Mouse (Mus musculus) myocyte (in vitro differentiated cells): Measurements from ENCODE around the gene Nr1d1. TPM values are rescaled to one million over a fixed set of nuclear protein-coding genes. Genes with fewer than 3 reads are reported as not detected.

Source experiments
- H3K27me3 ChIP-seq: one replicate; pipeline ENCODE4 v1.6.1; 2011; ENCODE audit not compliant: control insufficient read depth, insufficient read depth, insufficient read length
- H3K36me3 ChIP-seq: one replicate; pipeline ENCODE4 v1.6.1; 2011; ENCODE audit not compliant: control insufficient read depth, insufficient read depth
- H3K4me2 ChIP-seq: one replicate; pipeline ENCODE4 v1.6.1; 2011; ENCODE audit warnings: low read depth, control low read depth
- H3K4me3 ChIP-seq: one replicate; pipeline ENCODE4 v1.5.1; 2011; ENCODE audit warnings: mild to moderate bottlenecking, control low read depth, moderate library complexity
- H3K79me2 ChIP-seq: one replicate; pipeline ENCODE4 v1.6.1; 2011; ENCODE audit not compliant: control insufficient read depth, insufficient read depth
- H3ac ChIP-seq: one replicate; pipeline ENCODE4 v1.6.1; 2011; ENCODE audit not compliant: control insufficient read depth, insufficient read length
- CEBPB ChIP-seq: IDR thresholded peaks from 2 replicates; pipeline ENCODE4 v1.6.1; 2011; ENCODE audit warnings: mild to moderate bottlenecking, moderate library complexity; ENCODE audit not compliant: poor library complexity, insufficient read depth, severe bottlenecking
- E2F4 ChIP-seq: IDR thresholded peaks from one replicate; pipeline ENCODE4 v1.6.1; 2011; ENCODE audit warnings: mild to moderate bottlenecking, control low read depth, moderate library complexity; ENCODE audit not compliant: insufficient read depth
- MAX ChIP-seq: IDR thresholded peaks from one replicate; pipeline ENCODE4 v1.6.1; 2011; ENCODE audit warnings: low read depth, mild to moderate bottlenecking, control low read depth
- MYOD1 ChIP-seq, 3 experiments: IDR thresholded peaks; one replicate each; pipeline ENCODE4 v1.6.1; 2011; ENCODE audit warnings: control low read depth in 2 of 3, low read depth in 2 of 3, mild to moderate bottlenecking in 2 of 3, moderate library complexity in 1 of 3; ENCODE audit not compliant: insufficient read length in 2 of 3, control insufficient read depth in 1 of 3
- MYOG ChIP-seq, 3 experiments: IDR thresholded peaks; one replicate each; pipeline ENCODE4 v1.6.1; 2011; ENCODE audit warnings: control low read depth in 2 of 3, low read depth in 2 of 3, mild to moderate bottlenecking in 2 of 3; ENCODE audit not compliant: insufficient read length in 2 of 3, control insufficient read depth in 1 of 3, insufficient read depth in 1 of 3
- POLR2A ChIP-seq: IDR thresholded peaks from one replicate; pipeline ENCODE4 v1.6.1; 2011; ENCODE audit warnings: low read depth, mild to moderate bottlenecking, control low read depth, moderate library complexity; ENCODE audit not compliant: insufficient read length
- POLR2AphosphoS2 ChIP-seq: IDR thresholded peaks from one replicate; pipeline ENCODE4 v1.6.1; 2011; ENCODE audit warnings: low read depth, control low read depth; ENCODE audit not compliant: insufficient read length
- REST ChIP-seq: IDR thresholded peaks from one replicate; pipeline ENCODE4 v1.6.1; 2011; ENCODE audit warnings: mild to moderate bottlenecking, control low read depth, moderate library complexity; ENCODE audit not compliant: insufficient read depth, insufficient read length
- SRF ChIP-seq: IDR thresholded peaks from one replicate; pipeline ENCODE4 v1.6.1; 2011; ENCODE audit warnings: low read depth; ENCODE audit not compliant: control insufficient read depth, insufficient read length
- TCF12 ChIP-seq: IDR thresholded peaks from one replicate; pipeline ENCODE4 v1.6.1; 2011; ENCODE audit warnings: mild to moderate bottlenecking, control low read depth; ENCODE audit not compliant: poor library complexity, insufficient read depth, severe bottlenecking
- TCF3 ChIP-seq: IDR thresholded peaks from one replicate; pipeline ENCODE4 v1.6.1; 2011; ENCODE audit warnings: low read depth, control low read depth; ENCODE audit not compliant: insufficient read length
- USF1 ChIP-seq: IDR thresholded peaks from one replicate; pipeline ENCODE4 v1.6.1; 2011; ENCODE audit warnings: low read depth, mild to moderate bottlenecking, control low read depth, moderate library complexity
- polyA plus RNA-seq: library from polyadenylated mRNA; unstranded; fragments of >200 nt; fragmentation: generic; extraction: Trizol; gene quantifications from one replicate; pipeline ENCODE4 v1.2.1, GENCODE M21; 2012; ENCODE audit warnings: missing spikeins

Gene Nr1d1
- polyA plus RNA-seq, 1 experiment: 49.1 TPM

DNA sequence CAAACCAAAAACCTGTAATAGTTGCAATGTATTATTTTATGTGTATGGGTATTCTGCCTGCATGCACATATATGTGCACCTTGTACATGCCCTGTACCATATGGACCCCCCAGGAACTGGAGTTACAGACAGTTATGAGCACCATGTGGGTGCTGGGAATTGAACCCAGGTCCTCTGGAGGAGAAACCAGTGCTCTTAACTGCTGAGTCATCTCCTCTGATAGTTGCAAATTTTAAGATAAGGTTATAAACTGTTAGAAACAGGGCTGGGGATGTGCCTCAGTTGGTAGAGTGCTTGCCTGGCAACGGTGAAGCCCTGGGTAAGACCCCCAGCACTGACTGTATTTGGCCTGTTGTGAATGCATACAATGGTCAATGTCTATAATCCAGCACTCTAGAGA, 16.3 kb upstream of the Nr1d1 start:
- no peaks in the 10 kb centered on the region for H3K27me3 ChIP-seq
- no peak overlapping the region for H3K4me2 ChIP-seq
- no peaks in the 10 kb centered on the region for H3K36me3 ChIP-seq
- no peak overlapping the region for H3K4me3 ChIP-seq
- TF ChIP-seq REST: no peak
- TF ChIP-seq MYOG (IDR thresholded peaks at IDR 0.05; ENCODE audit: control insufficient read depth in 1 of 3, insufficient read depth in 1 of 3, insufficient read length in 2 of 3, low read depth in 2 of 3): no peak
- no peak for TF ChIP-seq POLR2AphosphoS2
- no peak for TF ChIP-seq TCF12
- TF ChIP-seq MAX: no peak
- no peak for TF ChIP-seq SRF
- TF ChIP-seq CEBPB: no peak
- no peak for TF ChIP-seq USF1
- no peak for TF ChIP-seq E2F4
- TF ChIP-seq POLR2A: no peak
- no peak for TF ChIP-seq MYOD1 (IDR thresholded peaks at IDR 0.05; ENCODE audit: control insufficient read depth in 1 of 3, insufficient read length in 2 of 3, low read depth in 2 of 3)
- TF ChIP-seq TCF3: no peak
- peaks cover 3% of the 10 kb centered on the region for H3K79me2 ChIP-seq
- no peak overlapping the region for H3ac ChIP-seq

DNA sequence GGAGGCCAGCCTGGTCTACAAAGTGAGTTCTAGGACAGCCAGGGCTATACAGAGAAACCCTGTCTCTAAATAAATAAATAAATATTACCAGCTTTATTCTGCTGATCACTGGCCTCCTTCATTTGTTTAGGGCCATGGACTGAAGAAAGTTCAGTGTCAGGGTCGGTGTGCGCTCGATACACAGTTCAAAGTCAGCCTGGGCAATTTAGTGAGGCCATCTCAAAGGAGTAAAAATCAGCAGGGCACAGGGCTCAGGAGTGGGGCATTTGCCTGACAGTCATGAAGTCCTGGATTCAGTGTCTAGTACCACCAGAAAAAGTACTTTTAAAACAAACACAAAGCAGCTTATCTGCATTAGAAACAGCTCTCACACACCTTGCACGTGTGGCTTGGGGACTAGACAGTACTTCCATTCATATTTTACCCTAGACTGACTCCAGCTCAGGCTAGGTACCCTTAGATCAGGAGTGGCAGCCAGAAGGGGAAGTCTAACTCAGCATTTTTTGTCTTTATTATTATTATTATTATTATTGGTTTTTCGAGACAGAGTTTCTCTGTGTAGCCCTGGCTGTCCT, 15.6 kb upstream of the Nr1d1 start:
- H3ac ChIP-seq: no peak overlapping the region
- TF ChIP-seq REST: no peak
- no peak for TF ChIP-seq CEBPB
- no peak for TF ChIP-seq USF1
- TF ChIP-seq MYOG (IDR thresholded peaks at IDR 0.05; ENCODE audit: control insufficient read depth in 1 of 3, insufficient read depth in 1 of 3, insufficient read length in 2 of 3, low read depth in 2 of 3): no peak
- no peaks in the 10 kb centered on the region for H3K36me3 ChIP-seq
- no peaks in the 10 kb centered on the region for H3K27me3 ChIP-seq
- H3K4me3 ChIP-seq: no peak overlapping the region
- H3K4me2 ChIP-seq: no peak overlapping the region
- H3K79me2 ChIP-seq: no peaks in the 10 kb centered on the region

DNA sequence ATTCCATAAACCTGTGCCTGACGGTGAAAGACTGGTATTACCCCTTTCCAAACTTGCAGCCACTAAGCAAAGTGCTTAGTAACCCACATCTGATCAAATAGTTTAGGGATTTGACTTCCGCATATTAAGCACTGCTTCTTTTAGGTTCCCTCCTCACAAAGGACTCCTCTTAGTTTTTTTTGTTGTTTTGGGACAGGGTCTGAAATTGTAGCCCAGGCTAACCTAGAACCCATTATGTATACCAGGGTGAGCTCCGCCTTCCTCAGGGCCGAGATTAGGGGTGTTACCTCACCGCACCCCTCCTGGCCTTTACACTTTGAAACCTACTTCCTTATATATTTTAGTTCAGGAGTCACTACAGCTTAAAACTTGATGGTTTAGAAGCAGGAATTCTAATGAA, 14.7 kb upstream of the Nr1d1 start:
- H3K4me3 ChIP-seq: peak overlapping the region; percentile 35
- H3K79me2 ChIP-seq: no peaks in the 10 kb centered on the region
- H3ac ChIP-seq: no peak overlapping the region
- no peaks in the 10 kb centered on the region for H3K27me3 ChIP-seq
- no peak for TF ChIP-seq E2F4
- no peak for TF ChIP-seq SRF
- H3K36me3 ChIP-seq: no peaks in the 10 kb centered on the region
- H3K4me2 ChIP-seq: peak overlapping the region; percentile 95

DNA sequence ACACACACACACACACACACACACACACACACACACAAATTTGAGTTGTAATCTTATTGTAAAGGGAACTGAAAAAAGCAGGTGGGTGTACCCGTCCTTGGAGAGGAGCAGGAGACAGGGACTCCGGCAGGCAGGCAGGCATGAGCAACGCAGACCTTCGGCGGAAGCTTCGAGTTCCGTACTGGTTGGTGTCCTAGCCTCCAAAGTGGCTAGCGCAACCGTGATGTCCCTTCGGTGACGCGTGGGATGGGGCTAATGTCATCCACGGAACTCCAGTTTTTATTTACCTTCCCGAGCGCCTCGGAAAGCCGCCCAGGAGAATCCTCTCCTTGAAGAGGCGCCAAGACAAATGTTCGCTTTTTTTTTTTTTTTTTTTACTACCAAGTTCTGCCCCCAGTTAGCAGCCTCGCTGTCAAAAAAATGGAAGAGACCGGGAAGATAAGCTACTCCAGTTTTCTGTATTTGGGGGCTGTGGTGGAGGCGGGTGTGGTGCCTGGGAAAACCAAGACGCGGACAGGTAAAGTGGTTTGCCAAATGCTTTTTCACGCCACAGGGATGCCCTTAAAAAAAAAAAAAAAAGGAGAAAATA, 14.2 kb upstream of the Nr1d1 start:
- Histone ChIP-seq H3K27me3 (no peaks in the 10 kb centered on the region), H3K4me3 (peak overlapping the region; percentile 35), H3K36me3 (no peaks in the 10 kb centered on the region), H3K79me2 (no peaks in the 10 kb centered on the region), H3ac (no peak overlapping the region), H3K4me2 (peak overlapping the region; percentile 95)
- TF ChIP-seq POLR2AphosphoS2 (peak; percentile 29), MYOG (IDR thresholded peaks at IDR 0.05; ENCODE audit: control insufficient read depth in 1 of 3, insufficient read depth in 1 of 3, insufficient read length in 2 of 3, low read depth in 2 of 3) (no peak), E2F4 (no peak), REST (no peak), TCF12 (no peak), TCF3 (no peak)

DNA sequence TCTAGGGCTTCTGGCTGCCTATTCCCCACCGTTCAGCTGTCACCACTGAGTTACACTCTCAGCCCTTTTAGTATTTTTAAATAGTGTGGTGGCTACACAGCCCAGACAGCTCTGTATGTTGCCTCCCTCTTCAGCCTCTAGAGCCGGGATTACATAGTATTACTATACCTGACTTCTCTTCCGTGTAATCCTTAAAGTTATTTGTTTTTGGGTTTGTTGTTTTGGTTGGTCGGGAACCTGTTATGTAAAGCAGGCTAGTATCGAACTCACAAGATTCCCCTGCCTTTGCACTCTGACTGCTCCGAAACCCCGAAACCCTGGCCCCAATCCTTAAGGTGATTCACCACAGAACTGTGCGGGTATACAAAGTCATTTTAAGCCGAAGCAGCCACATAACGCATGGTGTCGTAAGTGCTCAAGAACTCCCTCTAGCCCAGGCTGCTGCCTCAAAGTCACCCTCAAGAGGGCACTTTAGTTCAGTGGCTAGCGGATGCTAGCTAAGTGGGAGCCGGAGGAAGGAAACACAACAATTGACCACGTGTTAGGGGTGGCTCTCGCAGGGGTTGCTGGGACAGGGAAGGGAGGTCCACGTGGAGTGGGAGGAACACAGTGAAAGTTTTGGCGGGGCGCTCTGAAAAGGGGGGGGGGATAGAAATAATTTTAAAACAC, 13.6 kb upstream of the Nr1d1 start:
- no peak overlapping the region for H3ac ChIP-seq
- H3K4me2 ChIP-seq: peak overlapping the region; percentile 95
- no peaks in the 10 kb centered on the region for H3K36me3 ChIP-seq
- H3K79me2 ChIP-seq: no peaks in the 10 kb centered on the region
- H3K27me3 ChIP-seq: no peaks in the 10 kb centered on the region
- peak; percentile 95 for TF ChIP-seq MAX
- peak; percentile 35 for TF ChIP-seq POLR2AphosphoS2
- TF ChIP-seq CEBPB: no peak
- peak; percentile 92 for TF ChIP-seq USF1
- H3K4me3 ChIP-seq: peak overlapping the region; percentile 35

DNA sequence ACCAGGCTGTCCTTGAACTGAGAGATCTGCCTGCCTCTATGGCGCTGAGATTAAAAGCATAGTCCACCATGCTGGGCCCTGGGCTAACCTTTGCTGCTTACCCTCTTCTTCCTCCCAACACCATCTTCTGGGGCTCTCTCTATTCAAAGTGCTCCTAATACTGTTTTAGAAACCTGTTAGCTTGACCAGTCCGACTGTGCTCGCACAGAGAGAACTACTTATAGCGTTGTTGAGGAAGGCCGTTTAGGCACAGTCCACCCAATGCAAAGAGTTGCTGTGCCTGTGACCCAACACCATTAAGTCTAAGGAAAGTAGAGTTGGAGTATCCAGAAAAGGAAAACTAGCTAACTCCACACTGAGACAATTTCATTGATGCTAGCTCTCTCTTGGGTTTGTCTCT, 13.0 kb upstream of the Nr1d1 start:
- Histone ChIP-seq H3K4me2 (peak overlapping the region; percentile 95), H3K4me3 (peak overlapping the region; percentile 35), H3K36me3 (no peaks in the 10 kb centered on the region), H3ac (no peak overlapping the region), H3K79me2 (no peaks in the 10 kb centered on the region), H3K27me3 (no peaks in the 10 kb centered on the region)
- TF ChIP-seq TCF12 (no peak), TCF3 (no peak), E2F4 (no peak)
